Mouse (Mus musculus) intestine, embryonic 16.5 days (tissue): ENCODE data around the gene Sim2. TPM values are rescaled to one million over a fixed set of nuclear protein-coding genes. Genes with fewer than 3 reads are reported as not detected.

ENCODE experiments used
- ATAC-seq: fragments of 200-750 bp; cut with Nextera tagmentation; 2 replicates; pipeline ENCODE4 v1.8.0; 2017; ENCODE audit warnings: moderate TSS enrichment, moderate library complexity
- H3K27ac ChIP-seq: fragments of 300-500 bp; sonication (generic); 2 replicates; pipeline ENCODE4 v1.5.1; 2014; ENCODE audit warnings: mild to moderate bottlenecking, low read length
- H3K27me3 ChIP-seq: fragments of 300-500 bp; sonication (generic); replicated peaks from 2 replicates; pipeline ENCODE4 v1.6.1; 2014; ENCODE audit warnings: low read length, control low read depth, mixed read lengths; ENCODE audit not compliant: control insufficient read depth, insufficient read depth
- H3K36me3 ChIP-seq: fragments of 300-500 bp; sonication (generic); 2 replicates; pipeline ENCODE4 v1.6.1; 2014; ENCODE audit warnings: low read length, control low read depth; ENCODE audit not compliant: control insufficient read depth, insufficient read depth
- H3K4me1 ChIP-seq: fragments of 300-500 bp; sonication (generic); 2 replicates; pipeline ENCODE4 v1.6.1; 2014; ENCODE audit warnings: low read length, control low read depth, mixed read lengths; ENCODE audit not compliant: control insufficient read depth, insufficient read depth
- H3K4me2 ChIP-seq: fragments of 300-500 bp; sonication (generic); 2 replicates; pipeline ENCODE4 v1.6.1; 2014; ENCODE audit warnings: low read depth, low read length, control low read depth
- H3K4me3 ChIP-seq: fragments of 300-500 bp; sonication (generic); 2 replicates; pipeline ENCODE4 v1.5.1; 2014; ENCODE audit warnings: mild to moderate bottlenecking, low read length
- H3K9ac ChIP-seq: fragments of 300-500 bp; sonication (generic); 2 replicates; pipeline ENCODE4 v1.6.1; 2014; ENCODE audit warnings: low read depth, low read length
- H3K9me3 ChIP-seq: fragments of 300-500 bp; sonication (generic); 2 replicates; pipeline ENCODE4 v1.6.1; 2016; ENCODE audit warnings: low read length, control low read depth; ENCODE audit not compliant: control insufficient read depth
- WGBS: fragments of 180-500 bp; shearing (Covaris S2); extraction: QIAGEN DNeasy Blood & Tissue Kit; methylation state at CpG from one replicate; pipeline ENCODE4 v1.1.7; 2014; 5-methylcytosine and 5-hydroxymethylcytosine counted together
- polyA plus RNA-seq: library from polyadenylated mRNA; unstranded; fragments of >200 nt; fragmentation: Nextera tagmentation; extraction: Ambion mirVana; gene quantifications from 2 replicates; pipeline ENCODE4 v1.2.1, GENCODE M21; 2015

The Sim2 gene
- not detected in 2 replicates for polyA plus RNA-seq

DNA sequence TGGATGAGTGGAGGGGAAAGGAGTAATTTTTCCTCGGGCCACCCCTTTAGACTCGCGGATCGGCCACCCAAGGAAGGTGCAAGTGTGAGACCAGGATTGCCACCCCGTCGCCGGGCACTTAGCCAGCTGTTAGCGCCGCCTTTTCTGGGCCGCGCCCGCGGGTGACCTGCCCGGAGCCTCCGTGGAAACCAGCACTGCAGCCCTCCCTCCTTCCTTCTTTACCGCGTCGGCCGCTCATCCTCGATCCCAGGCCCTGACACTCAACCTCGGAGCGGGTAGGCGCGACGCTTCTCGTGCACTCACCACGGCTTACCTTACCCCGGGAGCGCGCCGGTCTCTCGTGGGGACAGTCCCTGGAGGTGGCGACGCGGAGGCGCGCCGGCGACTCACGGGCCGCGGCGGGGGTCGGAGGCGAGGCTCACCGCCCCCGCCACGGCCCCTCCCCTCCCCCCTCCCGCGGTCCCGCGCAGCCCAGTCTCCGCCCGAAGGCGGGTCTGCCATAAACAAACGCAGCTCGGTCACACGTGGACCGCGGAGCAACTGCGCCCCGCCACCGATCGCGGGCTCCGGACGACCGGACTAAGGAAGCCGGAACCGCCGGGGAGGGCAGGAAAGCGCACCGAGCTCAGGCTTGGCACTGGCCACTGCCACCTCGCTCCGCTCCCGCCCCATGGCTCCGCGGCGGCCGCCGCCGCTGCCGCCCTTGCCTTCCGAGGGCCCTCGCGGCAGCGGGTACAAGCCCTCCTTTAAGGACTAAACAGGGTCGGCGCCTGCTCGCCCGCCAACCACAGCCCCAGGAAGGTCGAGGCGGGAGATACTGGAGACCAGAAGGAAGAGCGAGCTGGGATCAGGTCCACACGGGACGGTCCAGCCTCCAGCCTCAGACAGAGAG is at the start of gene Sim2:
TSS of gene Sim2 (plus strand) at position 221 of the 892 bp plus-strand sequence.
- under 1% methylated on average over 82 of the region's 96 CpGs for WGBS
- peaks cover 91% of the 10 kb centered on the region for H3K27me3 ChIP-seq
- H3K36me3 ChIP-seq, result no peaks in the 10 kb centered on the region
- no peaks in the 10 kb centered on the region for H3K9me3 ChIP-seq
- peak within 1 kb of the TSS; percentile 65 for H3K4me2 ChIP-seq
- H3K4me3 ChIP-seq, result peak within 1 kb of the TSS; percentile 42
- peak; percentile 22; the same call in 1 of the 2 replicates for ATAC-seq
- H3K9ac ChIP-seq, result 0 out of 2 replicates have a peak within 1 kb of the TSS, but pooled peaks have one; percentile 14
- no peak within 1 kb of the TSS for H3K27ac ChIP-seq
- peaks cover 11% of the 10 kb centered on the region for H3K4me1 ChIP-seq

- peaks cover 7% of the 10 kb centered on the region for H3K27me3 ChIP-seq
- H3K4me1 ChIP-seq, result no peaks in the 10 kb centered on the region
- H3K4me2 ChIP-seq, result no peak overlapping the region
- no peaks in the 10 kb centered on the region for H3K9me3 ChIP-seq
- WGBS, result 88% methylated on average over 7 of the region's 7 CpGs
- no peak overlapping the region for H3K4me3 ChIP-seq
- no peak for ATAC-seq
- no peak overlapping the region for H3K27ac ChIP-seq
- H3K36me3 ChIP-seq, result no peaks in the 10 kb centered on the region
- no peak overlapping the region for H3K9ac ChIP-seq
Measured at GRCm38 (mm10) chr16:94037280-94037679, 47.5 kb upstream of the Sim2 start.

DNA sequence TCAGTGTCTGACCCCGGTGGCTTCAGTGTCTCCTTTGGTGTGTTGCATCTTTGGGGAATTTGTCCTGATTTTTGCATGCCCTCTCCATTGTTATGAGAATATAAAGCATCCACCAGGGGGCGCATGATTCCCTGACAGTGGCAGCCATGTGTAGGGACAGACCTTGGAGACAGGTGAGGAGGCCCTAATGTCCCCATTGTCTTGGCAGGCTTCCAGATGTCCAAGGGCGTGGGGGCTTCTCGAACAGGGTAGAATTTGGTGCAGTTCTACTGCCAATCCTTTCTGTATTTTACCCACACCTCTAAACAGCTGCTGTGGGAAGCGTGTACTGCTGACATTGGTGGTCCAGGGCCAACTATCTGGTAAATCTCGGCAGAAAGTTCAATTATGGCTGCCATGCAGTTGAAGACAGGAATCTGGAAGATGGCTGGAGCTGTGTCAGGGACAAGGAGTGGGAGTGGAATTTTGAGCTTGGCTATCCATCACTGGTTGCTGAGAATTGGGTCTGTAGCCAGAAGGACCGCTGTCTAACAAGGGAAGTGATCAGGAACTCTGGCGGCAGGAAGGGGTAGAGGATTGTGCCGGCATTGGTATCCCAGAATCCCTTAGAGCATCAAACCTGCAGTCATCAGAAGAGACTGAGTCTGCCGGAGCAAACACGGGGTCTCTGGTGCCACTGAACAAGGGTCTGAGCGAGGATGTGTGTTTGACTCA is 46.3 kb upstream of the Sim2 start:
- no peaks in the 10 kb centered on the region for H3K36me3 ChIP-seq
- no peak overlapping the region for H3K27ac ChIP-seq
- ATAC-seq, result 0 out of 2 replicates have a peak, but pooled peaks have one; percentile 44
- no peak overlapping the region for H3K9ac ChIP-seq
- 62% methylated on average over 12 of the region's 12 CpGs for WGBS
- H3K4me1 ChIP-seq, result no peaks in the 10 kb centered on the region
- H3K4me3 ChIP-seq, result no peak overlapping the region
- H3K4me2 ChIP-seq, result no peak overlapping the region
- peaks cover 7% of the 10 kb centered on the region for H3K27me3 ChIP-seq
- no peaks in the 10 kb centered on the region for H3K9me3 ChIP-seq

DNA sequence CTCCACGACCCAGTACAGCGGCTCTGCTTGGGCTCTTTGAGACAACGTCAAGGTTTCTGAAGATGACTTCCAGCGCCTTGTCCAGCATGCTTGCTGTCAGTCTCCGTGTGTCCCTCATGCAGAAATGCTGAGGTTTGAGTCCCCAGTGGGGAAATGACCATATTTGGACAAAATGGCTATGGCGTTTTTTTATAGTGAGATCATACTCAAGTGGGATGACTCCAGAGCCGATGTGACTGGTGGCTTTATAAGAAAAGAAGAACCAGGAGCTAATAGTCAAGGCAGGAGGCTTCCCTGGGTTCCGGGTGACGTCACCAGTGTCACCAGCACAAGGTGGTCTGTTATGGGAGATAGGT is 45.8 kb upstream of the Sim2 start:
- no peak for ATAC-seq
- no peaks in the 10 kb centered on the region for H3K9me3 ChIP-seq
- WGBS, result 86% methylated on average over 9 of the region's 9 CpGs
- H3K4me1 ChIP-seq, result no peaks in the 10 kb centered on the region
- no peak overlapping the region for H3K27ac ChIP-seq
- H3K36me3 ChIP-seq, result no peaks in the 10 kb centered on the region
- peaks cover 7% of the 10 kb centered on the region for H3K27me3 ChIP-seq
- no peak overlapping the region for H3K9ac ChIP-seq
- H3K4me2 ChIP-seq, result no peak overlapping the region
- H3K4me3 ChIP-seq, result no peak overlapping the region

DNA sequence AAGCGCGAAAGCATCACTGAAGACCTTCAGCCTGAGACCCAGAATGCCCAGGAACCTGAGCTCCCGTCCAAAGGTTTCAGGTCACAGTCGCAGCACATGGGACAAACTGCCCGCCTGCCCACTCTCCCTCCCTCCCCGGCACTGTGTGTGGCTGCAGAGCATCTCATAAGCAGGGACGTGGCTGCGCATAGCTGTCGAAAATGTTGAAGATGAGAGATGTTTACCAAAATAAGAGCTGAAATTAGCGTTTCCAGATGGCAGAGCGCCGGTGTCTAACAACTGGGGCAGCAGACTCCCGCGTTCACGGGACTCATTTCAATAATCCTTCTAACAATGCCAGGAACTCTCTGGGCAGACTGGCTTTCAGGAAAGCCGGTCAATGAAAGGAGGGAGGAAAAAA is 44.2 kb upstream of the Sim2 start:
- H3K9me3 ChIP-seq, result no peaks in the 10 kb centered on the region
- no peak overlapping the region for H3K4me3 ChIP-seq
- no peak overlapping the region for H3K9ac ChIP-seq
- no peaks in the 10 kb centered on the region for H3K4me1 ChIP-seq
- no peak overlapping the region for H3K27ac ChIP-seq
- H3K27me3 ChIP-seq, result peaks cover 7% of the 10 kb centered on the region
- no peak for ATAC-seq
- WGBS, result 32% methylated on average over 16 of the region's 16 CpGs
- no peaks in the 10 kb centered on the region for H3K36me3 ChIP-seq
- H3K4me2 ChIP-seq, result no peak overlapping the region

GRCm38 (mm10) chr16:94041065-94041712 is 43.5 kb upstream of the Sim2 start:
- H3K36me3 ChIP-seq, result no peaks in the 10 kb centered on the region
- H3K9ac ChIP-seq, result no peak overlapping the region
- no peaks in the 10 kb centered on the region for H3K4me1 ChIP-seq
- H3K27me3 ChIP-seq, result peaks cover 7% of the 10 kb centered on the region
- H3K27ac ChIP-seq, result no peak overlapping the region
- H3K4me3 ChIP-seq, result no peak overlapping the region
- no peaks in the 10 kb centered on the region for H3K9me3 ChIP-seq
- ATAC-seq, result no peak
- no peak overlapping the region for H3K4me2 ChIP-seq
- WGBS, result 36% methylated on average over 18 of the region's 18 CpGs

- Histone ChIP-seq H3K36me3 (no peaks in the 10 kb centered on the region), H3K4me2 (no peak overlapping the region), H3K4me1 (no peaks in the 10 kb centered on the region), H3K9ac (no peak overlapping the region), H3K27me3 (peaks cover 7% of the 10 kb centered on the region), H3K27ac (no peak overlapping the region), H3K4me3 (no peak overlapping the region), H3K9me3 (no peaks in the 10 kb centered on the region)
- WGBS, result 83% methylated on average over 1 of the region's 1 CpGs
- ATAC-seq, result no peak
Measured at GRCm38 (mm10) chr16:94043797-94044196, 40.9 kb upstream of the Sim2 start.

DNA sequence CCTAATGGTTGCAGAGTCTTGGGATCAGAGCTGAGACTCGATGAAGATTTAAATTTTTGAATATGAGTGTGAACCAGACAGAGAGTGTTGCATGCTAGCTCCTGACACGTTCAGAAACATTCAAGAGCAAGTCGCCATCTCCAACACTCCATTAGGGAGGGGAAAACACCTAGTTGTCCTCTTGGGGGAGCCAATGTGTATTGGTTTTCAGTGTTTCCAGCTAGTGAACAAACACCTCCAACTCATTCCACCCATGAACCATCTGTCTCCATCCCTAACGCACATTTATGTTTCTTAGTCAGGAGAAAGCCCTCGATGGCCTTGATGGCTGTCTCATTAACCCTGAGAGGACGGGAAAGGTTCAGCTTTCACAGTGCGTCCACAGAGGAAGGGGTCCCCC is 39.7 kb upstream of the Sim2 start:
- Histone ChIP-seq H3K36me3 (no peaks in the 10 kb centered on the region), H3K27ac (no peak overlapping the region), H3K27me3 (peaks cover 7% of the 10 kb centered on the region), H3K4me2 (no peak overlapping the region), H3K4me1 (no peaks in the 10 kb centered on the region), H3K4me3 (no peak overlapping the region), H3K9ac (no peak overlapping the region), H3K9me3 (no peaks in the 10 kb centered on the region)
- ATAC-seq, result no peak
- 41% methylated on average over 7 of the region's 7 CpGs for WGBS

DNA sequence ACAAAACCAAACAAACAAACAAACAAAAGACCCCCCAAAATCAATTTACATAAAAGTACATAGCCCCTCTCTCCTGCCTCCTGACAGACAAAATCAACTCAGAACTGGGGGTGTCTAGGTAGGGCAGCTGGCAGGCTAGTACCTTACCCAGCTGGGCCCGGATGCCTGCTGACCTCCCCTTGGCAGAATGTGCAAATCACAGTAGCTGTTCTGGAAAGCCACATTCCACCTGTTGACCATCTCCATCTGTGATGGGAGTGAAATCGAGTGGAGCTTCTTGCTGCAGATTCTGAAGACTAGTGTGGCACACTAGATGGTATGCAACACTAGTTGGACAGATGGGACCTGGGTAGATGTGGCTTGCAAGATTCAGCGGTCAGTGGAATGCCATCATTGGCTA is 34.4 kb upstream of the Sim2 start:
- 94% methylated on average over 3 of the region's 3 CpGs for WGBS
- no peak overlapping the region for H3K4me2 ChIP-seq
- no peaks in the 10 kb centered on the region for H3K27me3 ChIP-seq
- H3K4me1 ChIP-seq, result no peaks in the 10 kb centered on the region
- H3K36me3 ChIP-seq, result no peaks in the 10 kb centered on the region
- no peak overlapping the region for H3K27ac ChIP-seq
- no peak overlapping the region for H3K9ac ChIP-seq
- no peak overlapping the region for H3K4me3 ChIP-seq
- no peak for ATAC-seq
- H3K9me3 ChIP-seq, result no peaks in the 10 kb centered on the region
